Mouse (Mus musculus) liver, embryonic 13.5 days (tissue): Measurements from ENCODE around the gene Ppm1h. TPM values are rescaled to one million over a fixed set of nuclear protein-coding genes. Genes with fewer than 3 reads are reported as not detected.

Experiments
- ATAC-seq: fragments of 200-750 bp; cut with Nextera tagmentation; 2 replicates; pipeline ENCODE4 v1.8.0; 2017; ENCODE audit warnings: low read depth, mild to moderate bottlenecking, moderate number of reproducible peaks, moderate library complexity
- DNase-seq: peaks from one replicate; pipeline ENCODE4 v3.0.0; 2022
- H3K27ac ChIP-seq: fragments of 300-500 bp; sonication (generic); 2 replicates; pipeline ENCODE4 v1.5.1; 2015; ENCODE audit warnings: moderate library complexity, mild to moderate bottlenecking, inconsistent platforms
- H3K27me3 ChIP-seq: fragments of 300-500 bp; sonication (generic); 2 replicates; pipeline ENCODE4 v1.6.1; 2015; ENCODE audit warnings: mild to moderate bottlenecking, inconsistent platforms
- H3K36me3 ChIP-seq: fragments of 300-500 bp; sonication (generic); 2 replicates; pipeline ENCODE4 v1.6.1; 2015; ENCODE audit warnings: mild to moderate bottlenecking, inconsistent platforms
- H3K4me1 ChIP-seq: fragments of 300-500 bp; sonication (generic); replicated peaks from 2 replicates; pipeline ENCODE4 v1.6.1; 2015; ENCODE audit warnings: inconsistent platforms
- H3K4me2 ChIP-seq: fragments of 300-500 bp; sonication (generic); 2 replicates; pipeline ENCODE4 v1.6.1; 2015; ENCODE audit warnings: inconsistent platforms, mild to moderate bottlenecking, moderate library complexity
- H3K4me3 ChIP-seq: fragments of 300-500 bp; sonication (generic); replicated peaks from 2 replicates; pipeline ENCODE4 v1.5.1; 2015; ENCODE audit warnings: mild to moderate bottlenecking, inconsistent platforms
- H3K9ac ChIP-seq: fragments of 300-500 bp; sonication (generic); 2 replicates; pipeline ENCODE4 v1.6.1; 2015; ENCODE audit warnings: mild to moderate bottlenecking, inconsistent platforms
- H3K9me3 ChIP-seq: fragments of 300-500 bp; sonication (generic); replicated peaks from 2 replicates; pipeline ENCODE4 v1.6.1; 2016; ENCODE audit warnings: inconsistent platforms
- WGBS: fragments of 180-500 bp; shearing (Covaris S2); methylation state at CpG from one replicate; pipeline ENCODE4 v1.1.7; 2015; ENCODE audit not compliant: insufficient replicate concordance; 5-methylcytosine and 5-hydroxymethylcytosine counted together
- polyA plus RNA-seq: library from polyadenylated mRNA; unstranded; fragments of >200 nt; fragmentation: Nextera tagmentation; extraction: Ambion mirVana; gene quantifications from 2 replicates; pipeline ENCODE4 v1.2.1, GENCODE M21; 2015

Gene Ppm1h
- polyA plus RNA-seq, 1 experiment from 2014 or later = 1.5 TPM

- WGBS = 46% methylated on average over 8 of the region's 8 CpGs
- Histone ChIP-seq H3K4me3 (no peak overlapping the region), H3K9me3 (no peaks in the 10 kb centered on the region), H3K27ac (no peak overlapping the region), H3K9ac (no peak overlapping the region), H3K27me3 (no peaks in the 10 kb centered on the region), H3K4me1 (no peaks in the 10 kb centered on the region), H3K4me2 (no peak overlapping the region), H3K36me3 (no peaks in the 10 kb centered on the region)
- DNase-seq = no peak
- ATAC-seq = no peak
Observed at GRCm38 (mm10) chr10:122869865-122870503, 191.4 kb downstream of the Ppm1h start.

- DNase-seq (no peak), ATAC-seq (no peak)
- Histone ChIP-seq H3K27me3 (no peaks in the 10 kb centered on the region), H3K27ac (no peak overlapping the region), H3K9ac (no peak overlapping the region), H3K4me1 (no peaks in the 10 kb centered on the region), H3K36me3 (no peaks in the 10 kb centered on the region), H3K9me3 (no peaks in the 10 kb centered on the region), H3K4me3 (no peak overlapping the region), H3K4me2 (no peak overlapping the region)
- 63% methylated on average over 3 of the region's 3 CpGs for WGBS
Observed at GRCm38 (mm10) chr10:122870848-122871494, 192.4 kb downstream of the Ppm1h start.

- Histone ChIP-seq H3K4me2 (no peak overlapping the region), H3K27me3 (no peaks in the 10 kb centered on the region), H3K9me3 (no peaks in the 10 kb centered on the region), H3K4me3 (no peak overlapping the region), H3K27ac (no peak overlapping the region), H3K4me1 (no peaks in the 10 kb centered on the region), H3K9ac (no peak overlapping the region), H3K36me3 (no peaks in the 10 kb centered on the region)
- ATAC-seq (no peak), DNase-seq (no peak)
- 72% methylated on average over 8 of the region's 8 CpGs for WGBS
Observed at GRCm38 (mm10) chr10:122872720-122873119, 194.2 kb downstream of the Ppm1h start.

GRCm38 (mm10) chr10:122876964-122877363 is 198.4 kb downstream of the Ppm1h start:
- no peak overlapping the region for H3K27ac ChIP-seq
- no peak overlapping the region for H3K4me3 ChIP-seq
- no peaks in the 10 kb centered on the region for H3K9me3 ChIP-seq
- no peaks in the 10 kb centered on the region for H3K36me3 ChIP-seq
- no peaks in the 10 kb centered on the region for H3K27me3 ChIP-seq
- 48% methylated on average over 4 of the region's 4 CpGs for WGBS
- H3K4me1 ChIP-seq = no peaks in the 10 kb centered on the region
- H3K9ac ChIP-seq = no peak overlapping the region
- DNase-seq (no peak), ATAC-seq (no peak)
- H3K4me2 ChIP-seq = no peak overlapping the region

- no peak overlapping the region for H3K4me2 ChIP-seq
- no peaks in the 10 kb centered on the region for H3K27me3 ChIP-seq
- no peaks in the 10 kb centered on the region for H3K4me1 ChIP-seq
- H3K4me3 ChIP-seq = no peak overlapping the region
- H3K9ac ChIP-seq = no peak overlapping the region
- WGBS = 63% methylated on average over 2 of the region's 2 CpGs
- no peaks in the 10 kb centered on the region for H3K36me3 ChIP-seq
- H3K9me3 ChIP-seq = no peaks in the 10 kb centered on the region
- no peak overlapping the region for H3K27ac ChIP-seq
- DNase-seq (no peak), ATAC-seq (no peak)
Observed at GRCm38 (mm10) chr10:122877436-122877835, 198.9 kb downstream of the Ppm1h start.

GRCm38 (mm10) chr10:122881456-122881855 is 202.9 kb downstream of the Ppm1h start:
- DNase-seq (no peak), ATAC-seq (no peak)
- Histone ChIP-seq H3K27me3 (no peaks in the 10 kb centered on the region), H3K4me2 (no peak overlapping the region), H3K4me1 (peaks cover 3% of the 10 kb centered on the region; the same call in 1 of the 2 replicates), H3K9me3 (no peaks in the 10 kb centered on the region), H3K36me3 (no peaks in the 10 kb centered on the region), H3K4me3 (no peak overlapping the region), H3K27ac (no peak overlapping the region), H3K9ac (no peak overlapping the region)
- WGBS = 74% methylated on average over 10 of the region's 10 CpGs

- Histone ChIP-seq H3K9me3 (no peaks in the 10 kb centered on the region), H3K4me1 (peaks cover 4% of the 10 kb centered on the region; the same call in 1 of the 2 replicates), H3K9ac (no peak overlapping the region), H3K27me3 (no peaks in the 10 kb centered on the region), H3K27ac (no peak overlapping the region), H3K4me2 (no peak overlapping the region), H3K4me3 (no peak overlapping the region), H3K36me3 (no peaks in the 10 kb centered on the region)
- 23% methylated on average over 4 of the region's 4 CpGs for WGBS
- DNase-seq (no peak), ATAC-seq (no peak)
Observed at GRCm38 (mm10) chr10:122882614-122883013, 204.1 kb downstream of the Ppm1h start.

- ATAC-seq (no peak), DNase-seq (no peak)
- no peak overlapping the region for H3K4me3 ChIP-seq
- H3K36me3 ChIP-seq = no peaks in the 10 kb centered on the region
- no peaks in the 10 kb centered on the region for H3K9me3 ChIP-seq
- no peak overlapping the region for H3K27ac ChIP-seq
- peaks cover 4% of the 10 kb centered on the region; the same call in 1 of the 2 replicates for H3K4me1 ChIP-seq
- no peak overlapping the region for H3K9ac ChIP-seq
- H3K27me3 ChIP-seq = no peaks in the 10 kb centered on the region
- WGBS = 64% methylated on average over 15 of the region's 15 CpGs
- H3K4me2 ChIP-seq = no peak overlapping the region
Observed at GRCm38 (mm10) chr10:122883823-122884743, 205.5 kb downstream of the Ppm1h start.

GRCm38 (mm10) chr10:122885301-122885700 is 206.7 kb downstream of the Ppm1h start:
- 66% methylated on average over 5 of the region's 5 CpGs for WGBS
- DNase-seq (no peak), ATAC-seq (no peak)
- Histone ChIP-seq H3K9me3 (no peaks in the 10 kb centered on the region), H3K27ac (no peak overlapping the region), H3K4me1 (peaks cover 4% of the 10 kb centered on the region; the same call in 1 of the 2 replicates), H3K4me3 (no peak overlapping the region), H3K4me2 (no peak overlapping the region), H3K36me3 (no peaks in the 10 kb centered on the region), H3K9ac (no peak overlapping the region), H3K27me3 (no peaks in the 10 kb centered on the region)

- Histone ChIP-seq H3K9ac (peak overlapping the region; percentile 56), H3K27ac (peak overlapping the region; percentile 29; the same call in 1 of the 2 replicates), H3K27me3 (no peaks in the 10 kb centered on the region), H3K4me3 (peak overlapping the region; percentile 26), H3K4me2 (peak overlapping the region; percentile 49), H3K9me3 (no peaks in the 10 kb centered on the region), H3K4me1 (peaks cover 4% of the 10 kb centered on the region; the same call in 1 of the 2 replicates), H3K36me3 (no peaks in the 10 kb centered on the region)
- DNase-seq (no peak), ATAC-seq (peak; percentile 32)
- WGBS = 31% methylated on average over 26 of the region's 26 CpGs
Observed at GRCm38 (mm10) chr10:122886055-122886915, 207.7 kb downstream of the Ppm1h start.
